Mouse (Mus musculus): ENCODE measurements around the gene Rapgef4. TPM values are rescaled to one million over a fixed set of nuclear protein-coding genes. Genes with fewer than 3 reads are reported as not detected.

Gene Rapgef4
- polyA plus RNA-seq, 1 experiment from 2014 or later, result 5.6 TPM

DNA sequence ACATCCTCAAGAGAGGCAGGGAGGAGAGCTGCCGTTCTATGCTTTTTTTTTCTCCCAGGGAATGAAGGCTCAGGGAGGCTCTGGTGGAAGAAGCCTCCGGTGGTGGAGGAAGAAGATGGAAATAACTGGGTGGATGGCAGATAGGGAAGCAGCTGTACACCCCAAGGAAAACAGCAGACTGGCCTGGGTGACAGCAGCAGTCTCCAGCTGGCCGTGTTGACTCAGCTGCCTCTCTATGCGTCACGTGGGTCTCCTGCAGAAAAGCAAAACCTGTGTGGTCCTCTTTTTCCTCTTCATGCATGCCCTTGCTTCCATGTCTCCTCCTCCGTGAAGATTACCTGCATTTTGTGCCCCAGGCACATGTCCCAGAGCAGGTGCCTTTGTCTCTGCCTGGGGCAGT is 7.5 kb downstream of the Rapgef4 start:
- no peaks in the 10 kb centered on the region for H3K9me3 ChIP-seq (replicated peaks)
- H3K4me1 ChIP-seq, result 0 out of 2 replicates have a peak, but pooled peaks cover 4% of the 10 kb centered on the region
- no peak overlapping the region for H3K4me2 ChIP-seq (replicated peaks)
- H3K9ac ChIP-seq, result no peak overlapping the region
- no peaks in the 10 kb centered on the region for H3K36me3 ChIP-seq
- H3K27me3 ChIP-seq, result no peaks in the 10 kb centered on the region
- WGBS, result 52% methylated on average over 6 of the region's 6 CpGs
- no peak overlapping the region for H3K4me3 ChIP-seq
- H3K27ac ChIP-seq, result no peak overlapping the region
- no peak for ATAC-seq (ENCODE audit: low FRiP score)

DNA sequence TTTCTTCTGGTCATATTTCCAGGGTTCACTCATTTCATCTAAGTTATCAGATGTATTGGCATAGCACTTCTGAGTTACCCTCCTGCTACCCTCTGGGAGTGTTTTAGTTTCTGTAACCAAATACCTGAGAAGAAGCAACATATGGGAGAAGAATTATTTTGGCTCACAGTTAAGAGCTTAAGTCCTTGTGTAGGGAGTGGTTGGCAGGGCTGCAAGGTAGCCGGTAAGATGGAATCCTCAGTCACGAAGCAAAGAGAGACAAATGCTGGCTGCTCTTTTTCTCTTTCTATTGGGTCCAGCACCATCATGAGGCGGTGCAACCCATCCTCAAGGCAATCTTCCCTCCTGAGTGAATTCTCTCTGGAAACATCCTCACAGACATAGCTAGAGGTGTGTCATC is 11.1 kb downstream of the Rapgef4 start:
- Histone ChIP-seq H3K27me3 (no peaks in the 10 kb centered on the region), H3K4me3 (no peak overlapping the region), H3K9me3 (replicated peaks) (no peaks in the 10 kb centered on the region), H3K4me1 (no peaks in the 10 kb centered on the region), H3K27ac (no peak overlapping the region), H3K9ac (no peak overlapping the region), H3K36me3 (no peaks in the 10 kb centered on the region), H3K4me2 (replicated peaks) (no peak overlapping the region)
- 91% methylated on average over 3 of the region's 3 CpGs for WGBS
- ATAC-seq (ENCODE audit: low FRiP score), result no peak

DNA sequence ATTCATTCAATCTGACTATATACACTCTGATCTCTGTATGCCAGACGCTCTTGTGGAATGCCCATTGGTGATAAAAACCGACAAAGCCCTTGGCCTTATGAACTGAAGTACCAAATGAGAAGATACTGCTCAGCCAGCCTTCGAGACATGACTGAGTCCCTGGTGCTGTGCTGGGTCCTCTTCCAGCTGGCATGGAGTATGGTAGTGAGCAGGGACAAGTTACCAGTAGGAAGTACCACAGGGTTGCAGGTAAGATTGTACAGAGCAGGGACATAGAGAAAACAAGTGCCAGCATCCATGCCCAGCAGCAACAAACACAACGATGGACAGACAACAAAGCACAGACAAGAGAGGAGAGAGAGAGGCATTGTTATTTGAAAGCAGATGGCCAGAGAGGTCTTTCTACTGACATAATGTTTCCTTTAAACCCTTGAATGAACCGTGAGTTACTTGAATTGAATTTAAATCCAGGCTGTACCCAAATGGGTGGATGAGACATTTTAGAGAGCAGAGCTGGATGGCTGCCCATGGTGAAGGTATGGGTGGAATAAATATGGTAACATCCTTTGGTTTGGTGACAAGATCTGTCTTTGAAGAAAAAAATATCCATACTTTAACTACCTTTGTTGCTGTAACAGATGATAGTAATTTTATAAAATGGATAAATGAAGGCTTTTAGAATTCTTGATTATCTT is 12.8 kb downstream of the Rapgef4 start:
- no peak for ATAC-seq (ENCODE audit: low FRiP score)
- Histone ChIP-seq H3K36me3 (no peaks in the 10 kb centered on the region), H3K4me1 (no peaks in the 10 kb centered on the region), H3K9me3 (replicated peaks) (no peaks in the 10 kb centered on the region), H3K4me2 (replicated peaks) (no peak overlapping the region), H3K4me3 (no peak overlapping the region), H3K27me3 (no peaks in the 10 kb centered on the region), H3K27ac (no peak overlapping the region), H3K9ac (no peak overlapping the region)
- WGBS, result 85% methylated on average over 5 of the region's 5 CpGs

DNA sequence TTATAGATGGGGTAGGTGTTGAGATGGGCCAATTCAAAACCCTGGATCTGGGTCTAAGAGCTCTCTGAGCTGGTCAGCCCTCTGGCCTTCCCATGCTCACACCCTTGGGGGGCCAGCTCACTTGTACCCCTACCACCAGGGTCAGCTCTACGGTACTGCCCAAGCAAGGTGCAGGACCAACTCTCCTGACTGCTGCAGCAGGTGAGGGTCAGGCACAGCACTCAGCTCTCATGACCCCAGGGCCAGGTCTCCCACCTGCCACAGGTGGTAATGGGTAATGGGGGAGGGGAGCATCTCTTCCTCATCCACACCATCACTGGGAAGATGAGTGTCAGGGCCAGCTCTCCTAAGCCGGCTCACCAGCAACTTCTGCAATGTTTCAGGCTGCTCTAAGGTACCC is 17.5 kb downstream of the Rapgef4 start:
- WGBS, result 89% methylated on average over 2 of the region's 2 CpGs
- Histone ChIP-seq H3K9ac (no peak overlapping the region), H3K9me3 (replicated peaks) (no peaks in the 10 kb centered on the region), H3K4me2 (replicated peaks) (no peak overlapping the region), H3K4me3 (no peak overlapping the region), H3K4me1 (no peaks in the 10 kb centered on the region), H3K36me3 (no peaks in the 10 kb centered on the region), H3K27ac (no peak overlapping the region), H3K27me3 (no peaks in the 10 kb centered on the region)
- ATAC-seq (ENCODE audit: low FRiP score), result no peak

DNA sequence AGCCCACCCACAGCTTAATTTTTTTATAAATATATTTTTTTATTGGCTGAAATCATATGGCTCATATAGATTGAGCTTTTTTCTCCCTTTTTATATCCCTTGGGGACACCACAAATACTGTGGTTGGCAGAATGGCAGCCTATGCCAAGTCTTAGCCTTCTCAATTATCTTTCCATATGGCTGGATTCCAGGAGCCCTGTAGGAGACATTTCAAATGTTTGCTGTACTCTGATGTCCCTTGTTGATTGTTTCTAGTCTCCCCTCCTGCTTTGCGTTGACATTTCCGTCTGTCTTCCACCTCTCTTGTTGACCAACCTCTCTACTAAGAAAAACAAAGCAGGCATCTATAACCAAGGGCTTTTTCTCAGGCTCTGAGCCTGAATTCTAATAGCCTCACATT is 19.1 kb downstream of the Rapgef4 start:
- H3K4me1 ChIP-seq, result no peaks in the 10 kb centered on the region
- no peaks in the 10 kb centered on the region for H3K36me3 ChIP-seq
- H3K9ac ChIP-seq, result no peak overlapping the region
- no peak overlapping the region for H3K4me2 ChIP-seq (replicated peaks)
- H3K27ac ChIP-seq, result no peak overlapping the region
- no peaks in the 10 kb centered on the region for H3K27me3 ChIP-seq
- ATAC-seq (ENCODE audit: low FRiP score), result no peak
- no peak overlapping the region for H3K4me3 ChIP-seq
- no peaks in the 10 kb centered on the region for H3K9me3 ChIP-seq (replicated peaks)
- WGBS, result 66% methylated on average over 2 of the region's 2 CpGs

- Histone ChIP-seq H3K9ac (no peak overlapping the region), H3K4me3 (no peak overlapping the region), H3K27ac (no peak overlapping the region), H3K4me1 (no peaks in the 10 kb centered on the region), H3K27me3 (no peaks in the 10 kb centered on the region), H3K9me3 (replicated peaks) (no peaks in the 10 kb centered on the region), H3K4me2 (replicated peaks) (no peak overlapping the region), H3K36me3 (no peaks in the 10 kb centered on the region)
- 79% methylated on average over 5 of the region's 5 CpGs for WGBS
- no peak for ATAC-seq (ENCODE audit: low FRiP score)
Observed at GRCm38 (mm10) chr2:72002843-72003370, 21.9 kb downstream of the Rapgef4 start.

GRCm38 (mm10) chr2:72003756-72004525 is 22.9 kb downstream of the Rapgef4 start:
- H3K27ac ChIP-seq, result no peak overlapping the region
- no peaks in the 10 kb centered on the region for H3K36me3 ChIP-seq
- no peak overlapping the region for H3K4me2 ChIP-seq (replicated peaks)
- H3K4me1 ChIP-seq, result no peaks in the 10 kb centered on the region
- no peaks in the 10 kb centered on the region for H3K27me3 ChIP-seq
- H3K4me3 ChIP-seq, result no peak overlapping the region
- WGBS, result 86% methylated on average over 13 of the region's 13 CpGs
- no peaks in the 10 kb centered on the region; the same call in 1 of the 2 replicates for H3K9me3 ChIP-seq (replicated peaks)
- no peak overlapping the region for H3K9ac ChIP-seq
- ATAC-seq (ENCODE audit: low FRiP score), result no peak

DNA sequence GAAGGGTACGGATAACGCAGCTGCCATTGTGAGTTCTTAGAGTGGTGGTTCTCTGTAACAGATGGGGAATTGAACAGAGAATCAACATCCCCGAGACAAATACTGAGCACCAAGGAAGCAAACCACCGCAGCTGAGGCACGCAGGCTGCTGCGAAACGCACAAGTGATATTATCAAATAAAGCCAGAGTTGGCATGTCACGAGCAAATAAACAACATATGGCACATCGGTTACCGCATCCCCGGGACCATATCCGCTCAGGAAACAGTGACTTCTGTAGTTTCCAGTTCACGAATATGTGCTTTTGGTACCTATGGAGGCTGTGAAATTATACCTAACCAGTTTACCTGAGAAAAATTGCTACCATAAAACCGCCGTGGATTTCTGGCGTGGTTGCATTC is 24.0 kb downstream of the Rapgef4 start:
- no peak for ATAC-seq (ENCODE audit: low FRiP score)
- 87% methylated on average over 16 of the region's 16 CpGs for WGBS
- H3K9me3 ChIP-seq (replicated peaks), result no peaks in the 10 kb centered on the region; the same call in 1 of the 2 replicates
- no peaks in the 10 kb centered on the region for H3K27me3 ChIP-seq
- H3K4me3 ChIP-seq, result no peak overlapping the region
- H3K4me2 ChIP-seq (replicated peaks), result no peak overlapping the region
- H3K9ac ChIP-seq, result no peak overlapping the region
- no peaks in the 10 kb centered on the region for H3K36me3 ChIP-seq
- H3K27ac ChIP-seq, result no peak overlapping the region
- no peaks in the 10 kb centered on the region for H3K4me1 ChIP-seq

DNA sequence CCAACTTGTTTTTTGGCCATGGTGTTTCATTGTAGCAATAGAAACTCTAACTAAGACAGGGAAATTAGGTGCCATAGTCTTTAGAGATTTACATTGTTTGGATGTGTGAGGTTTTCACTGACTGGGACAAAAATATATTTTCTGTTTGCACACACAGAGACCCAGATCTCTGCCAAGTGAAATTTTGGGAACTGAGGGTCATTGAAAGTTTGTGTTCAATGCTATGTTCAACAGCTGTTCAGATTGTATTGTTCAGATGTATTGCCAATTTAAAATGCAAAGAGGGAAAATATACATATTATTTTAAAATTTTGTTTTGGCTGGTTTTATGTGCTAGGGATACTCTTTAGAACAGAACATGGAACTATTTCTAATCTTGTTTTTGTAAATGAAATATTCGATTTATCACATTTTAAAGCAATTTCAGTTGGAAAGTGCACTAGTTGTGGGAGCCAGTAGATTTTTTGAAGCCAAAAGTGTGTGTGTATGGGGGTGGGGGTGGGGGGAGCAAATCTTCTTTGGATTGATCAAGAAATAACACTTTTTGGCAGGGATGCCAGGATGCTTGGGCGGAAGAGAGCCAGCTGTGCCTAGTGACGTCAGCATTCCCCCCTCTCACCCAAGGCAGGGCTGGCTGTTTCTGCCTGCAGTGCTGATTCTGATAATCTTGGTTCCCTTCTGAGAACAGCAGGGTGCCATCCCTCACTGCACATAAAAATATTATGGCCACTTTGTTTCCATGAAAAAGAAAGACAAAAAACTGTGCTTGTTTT is 28.6 kb downstream of the Rapgef4 start:
- no peaks in the 10 kb centered on the region for H3K4me1 ChIP-seq
- no peak overlapping the region for H3K9ac ChIP-seq
- H3K27ac ChIP-seq, result no peak overlapping the region
- no peaks in the 10 kb centered on the region for H3K36me3 ChIP-seq
- H3K4me3 ChIP-seq, result no peak overlapping the region
- no peaks in the 10 kb centered on the region for H3K27me3 ChIP-seq
- no peaks in the 10 kb centered on the region; the same call in 1 of the 2 replicates for H3K9me3 ChIP-seq (replicated peaks)
- no peak overlapping the region for H3K4me2 ChIP-seq (replicated peaks)
- ATAC-seq (ENCODE audit: low FRiP score), result no peak
- 78% methylated on average over 3 of the region's 3 CpGs for WGBS

GRCm38 (mm10) chr2:72015366-72015765 is 34.3 kb downstream of the Rapgef4 start:
- 86% methylated on average over 8 of the region's 8 CpGs for WGBS
- Histone ChIP-seq H3K9ac (no peak overlapping the region), H3K4me2 (replicated peaks) (no peak overlapping the region), H3K36me3 (no peaks in the 10 kb centered on the region), H3K27ac (no peak overlapping the region), H3K4me3 (no peak overlapping the region), H3K9me3 (replicated peaks) (no peaks in the 10 kb centered on the region), H3K27me3 (no peaks in the 10 kb centered on the region), H3K4me1 (no peaks in the 10 kb centered on the region)
- no peak for ATAC-seq (ENCODE audit: low FRiP score)

DNA sequence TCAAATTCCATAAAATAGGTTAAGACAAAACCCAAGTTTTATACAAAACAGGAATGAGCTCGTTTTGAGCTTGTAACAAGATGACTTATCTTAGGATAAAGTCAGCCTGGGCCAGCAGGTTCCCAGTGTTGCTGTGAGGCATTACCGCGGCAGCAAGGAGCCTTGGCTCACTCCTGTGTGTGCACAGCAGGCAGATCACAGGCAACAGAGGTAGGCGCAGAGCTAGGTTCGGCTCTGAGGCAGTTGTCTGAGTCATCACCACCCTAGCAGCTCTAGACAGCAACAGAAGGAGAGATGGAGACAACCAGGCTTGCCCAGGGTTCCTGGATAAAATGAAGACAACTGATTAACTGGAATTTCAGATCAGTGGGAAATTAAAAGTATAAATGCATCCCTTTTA is 35.0 kb downstream of the Rapgef4 start:
- Histone ChIP-seq H3K4me1 (no peaks in the 10 kb centered on the region), H3K4me2 (replicated peaks) (no peak overlapping the region), H3K27me3 (no peaks in the 10 kb centered on the region), H3K9ac (no peak overlapping the region), H3K9me3 (replicated peaks) (no peaks in the 10 kb centered on the region), H3K27ac (no peak overlapping the region), H3K4me3 (no peak overlapping the region), H3K36me3 (no peaks in the 10 kb centered on the region)
- ATAC-seq (ENCODE audit: low FRiP score), result no peak
- WGBS, result 52% methylated on average over 5 of the region's 5 CpGs

- Histone ChIP-seq H3K4me2 (replicated peaks) (no peak overlapping the region), H3K9ac (no peak overlapping the region), H3K36me3 (no peaks in the 10 kb centered on the region), H3K27me3 (no peaks in the 10 kb centered on the region), H3K4me1 (no peaks in the 10 kb centered on the region), H3K27ac (no peak overlapping the region), H3K9me3 (replicated peaks) (no peaks in the 10 kb centered on the region), H3K4me3 (no peak overlapping the region)
- ATAC-seq (ENCODE audit: low FRiP score), result no peak
- 81% methylated on average over 2 of the region's 2 CpGs for WGBS
Observed at GRCm38 (mm10) chr2:72017168-72017567, 36.1 kb downstream of the Rapgef4 start.

Data from hindbrain, embryonic 12.5 days (tissue).